Mouse (Mus musculus): ENCODE data around the gene Tmem29. TPM values are rescaled to one million over a fixed set of nuclear protein-coding genes. Genes with fewer than 3 reads are reported as not detected.

Gene Tmem29
- polyA plus RNA-seq, 1 experiment from 2014 or later = 44.1 TPM

- H3K27ac ChIP-seq (replicated peaks) = peak overlapping the region; percentile 81
- 25% methylated on average over 18 of the region's 18 CpGs for WGBS
- no peaks in the 10 kb centered on the region for H3K9me3 ChIP-seq
- H3K27me3 ChIP-seq (replicated peaks; ENCODE audit: low read depth, poor library complexity, severe bottlenecking) = no peaks in the 10 kb centered on the region
- no peaks in the 10 kb centered on the region for H3K36me3 ChIP-seq (replicated peaks)
- H3K4me1 ChIP-seq = no peaks in the 10 kb centered on the region
- DNase-seq (ENCODE audit: low spot score) = peak; percentile 83
- H3K4me3 ChIP-seq = peak overlapping the region; percentile 56
Measured at GRCm38 (mm10) chrX:150440505-150441338, 18.2 kb downstream of the Tmem29 start.

GRCm38 (mm10) chrX:150436373-150436772, 22.6 kb downstream of the Tmem29 start:
- Histone ChIP-seq H3K27me3 (replicated peaks; ENCODE audit: low read depth, poor library complexity, severe bottlenecking) (no peaks in the 10 kb centered on the region), H3K4me1 (no peaks in the 10 kb centered on the region), H3K27ac (replicated peaks) (no peak overlapping the region), H3K9me3 (no peaks in the 10 kb centered on the region), H3K4me3 (no peak overlapping the region), H3K36me3 (replicated peaks) (no peaks in the 10 kb centered on the region)
- 88% methylated on average over 2 of the region's 2 CpGs for whole genome bisulfite sequencing
- no peak for DNase-seq (ENCODE audit: low spot score)

GRCm38 (mm10) chrX:150435367-150435766, 23.6 kb downstream of the Tmem29 start:
- DNase-seq (ENCODE audit: low spot score) = no peak
- H3K9me3 ChIP-seq = no peaks in the 10 kb centered on the region
- H3K27ac ChIP-seq (replicated peaks) = no peak overlapping the region
- no peaks in the 10 kb centered on the region for H3K36me3 ChIP-seq (replicated peaks)
- no peaks in the 10 kb centered on the region for H3K27me3 ChIP-seq (replicated peaks; ENCODE audit: low read depth, poor library complexity, severe bottlenecking)
- H3K4me1 ChIP-seq = no peaks in the 10 kb centered on the region
- H3K4me3 ChIP-seq = no peak overlapping the region
- 82% methylated on average over 7 of the region's 7 CpGs for WGBS

- Histone ChIP-seq H3K27me3 (replicated peaks; ENCODE audit: low read depth, poor library complexity, severe bottlenecking) (no peaks in the 10 kb centered on the region), H3K36me3 (replicated peaks) (peaks cover 4% of the 10 kb centered on the region; the same call in 1 of the 2 replicates), H3K4me1 (no peaks in the 10 kb centered on the region), H3K27ac (replicated peaks) (no peak overlapping the region), H3K9me3 (no peaks in the 10 kb centered on the region), H3K4me3 (no peak overlapping the region)
- DNase-seq (ENCODE audit: low spot score) = no peak
- WGBS = 91% methylated on average over 4 of the region's 4 CpGs
Measured at GRCm38 (mm10) chrX:150413505-150413904, 45.4 kb downstream of the Tmem29 start.

Other genes starting within 250 kb of the Tmem29 start
- 45.9 and 51.6 TPM in 2 replicates for gene Alas2, start 88.2 kb upstream of the Tmem29 start, polyA plus RNA-seq (2016; fragmentation: Nextera tagmentation; extraction: Ambion mirVana)
- 9.5 and 10.1 TPM in 2 replicates for gene Pfkfb1, start 129.1 kb upstream of the Tmem29 start, polyA plus RNA-seq (2016; fragmentation: Nextera tagmentation; extraction: Ambion mirVana)
- gene Apex2, start 130.7 kb upstream of the Tmem29 start, polyA plus RNA-seq (2016; fragmentation: Nextera tagmentation; extraction: Ambion mirVana) = 31.1 and 32.2 TPM in 2 replicates
- gene Tro, start 198.4 kb upstream of the Tmem29 start, polyA plus RNA-seq (2016; fragmentation: Nextera tagmentation; extraction: Ambion mirVana) = 44.6 TPM in 2 replicates

Data from embryonic facial prominence, embryonic 10.5 days (tissue).